Mouse (Mus musculus) adrenal gland (tissue): ENCODE results near the gene Hist1h2bb.

Experiments
- intact Hi-C: fragments of 180-260 bp; cut with DNase I; formaldehyde crosslinking; loops from one replicate; pipeline ENCODE4 v1.15.1; 2025

The Hist1h2bb gene

DNA sequence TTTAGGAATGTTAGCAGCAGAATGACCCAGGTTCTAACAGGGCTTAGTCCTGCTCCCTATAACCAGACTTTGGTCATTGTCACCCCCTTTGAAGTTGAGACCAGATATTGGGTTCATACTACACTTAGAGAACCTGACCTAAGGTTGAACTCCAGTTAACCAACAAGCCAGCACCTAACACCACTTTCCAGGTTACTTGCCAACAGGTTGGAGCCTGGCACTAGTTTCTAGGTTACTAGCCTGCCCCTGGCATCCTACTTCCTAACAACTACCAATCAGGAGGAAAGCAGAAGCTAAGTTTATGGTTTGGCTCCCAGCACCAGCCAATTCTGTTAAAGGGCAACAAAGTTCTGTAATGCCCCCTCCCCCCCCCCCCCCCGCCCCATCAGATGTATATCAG is 21.3 kb upstream of the Hist1h2bb start:
- intact Hi-C loops: no loop called here

DNA sequence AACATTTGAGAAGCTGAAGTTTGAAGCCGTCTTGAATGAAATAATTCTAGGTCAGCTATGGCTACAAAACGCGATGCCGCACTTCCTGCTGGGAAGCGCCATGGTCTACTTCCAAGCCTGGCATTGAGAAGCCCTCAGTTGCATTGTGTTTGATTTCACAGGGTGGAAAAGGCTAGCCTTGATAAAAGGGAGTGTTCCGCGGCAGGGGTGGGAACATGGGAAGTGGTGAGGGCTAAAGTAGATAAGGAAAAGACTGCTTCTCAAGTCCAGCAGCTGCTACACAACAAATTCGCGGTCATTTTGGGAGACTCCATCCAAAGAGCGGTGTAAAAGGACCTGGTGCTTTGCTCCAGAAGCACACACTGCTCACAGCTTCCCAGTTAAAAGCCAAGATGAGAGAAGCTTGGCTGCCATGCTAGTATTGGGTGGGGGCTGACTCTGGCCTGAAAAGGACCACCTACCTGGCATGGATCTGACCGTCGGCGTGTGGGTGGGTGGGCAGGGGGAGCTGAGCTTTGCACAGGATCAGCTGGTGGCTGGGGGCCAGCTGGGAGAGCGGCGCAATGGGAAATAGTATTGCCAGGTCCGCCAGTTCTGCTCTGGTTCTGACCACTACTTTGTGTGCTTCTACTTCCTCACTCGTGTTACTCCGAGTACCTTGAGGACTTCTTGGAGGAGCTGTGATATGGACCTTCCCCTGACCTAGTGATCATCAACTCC is 17.9 kb upstream of the Hist1h2bb start:
- intact Hi-C loops: no loop called here

DNA sequence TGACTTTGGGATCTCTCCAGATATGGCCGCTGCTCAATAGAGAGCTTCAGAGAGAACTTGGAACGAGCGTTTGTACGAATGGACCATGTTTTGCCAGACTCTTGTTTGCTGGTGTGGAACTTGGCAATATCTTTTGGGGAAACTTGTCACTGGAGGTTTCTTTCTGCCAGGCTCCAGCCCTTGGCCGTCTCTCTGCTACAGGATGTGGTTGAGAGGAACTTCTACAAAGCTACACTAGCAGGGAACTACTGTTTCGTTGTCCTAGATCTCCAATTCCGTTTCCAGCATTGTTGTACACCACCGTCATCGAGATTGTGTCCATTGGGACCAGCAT is 17.4 kb upstream of the Hist1h2bb start:
- intact Hi-C loops: no loop called here

DNA sequence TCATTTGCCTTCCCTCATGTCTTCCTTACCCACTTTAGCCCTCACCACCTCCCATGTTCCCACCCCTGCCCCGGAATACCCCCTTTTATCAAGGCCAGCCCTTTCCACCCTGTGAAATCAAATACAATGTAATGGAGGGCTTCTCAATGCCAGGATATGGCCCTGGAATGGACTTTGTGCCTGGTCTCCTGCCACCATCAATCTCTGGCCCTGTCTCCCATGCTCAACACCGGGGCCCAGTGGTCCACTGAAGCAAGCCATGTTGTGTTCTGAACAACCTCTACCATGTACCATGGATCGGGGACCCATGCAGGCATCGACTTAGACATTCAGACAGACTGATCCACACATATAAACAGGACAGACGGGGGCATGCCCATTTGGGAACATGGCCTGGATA is 16.8 kb upstream of the Hist1h2bb start:
- intact Hi-C loops: loop anchor here (10.0 kb wide), 1 partner anchor 45 kb away; the partner anchor contains the start of genes Hist1h2ac and Hist1h2bc

DNA sequence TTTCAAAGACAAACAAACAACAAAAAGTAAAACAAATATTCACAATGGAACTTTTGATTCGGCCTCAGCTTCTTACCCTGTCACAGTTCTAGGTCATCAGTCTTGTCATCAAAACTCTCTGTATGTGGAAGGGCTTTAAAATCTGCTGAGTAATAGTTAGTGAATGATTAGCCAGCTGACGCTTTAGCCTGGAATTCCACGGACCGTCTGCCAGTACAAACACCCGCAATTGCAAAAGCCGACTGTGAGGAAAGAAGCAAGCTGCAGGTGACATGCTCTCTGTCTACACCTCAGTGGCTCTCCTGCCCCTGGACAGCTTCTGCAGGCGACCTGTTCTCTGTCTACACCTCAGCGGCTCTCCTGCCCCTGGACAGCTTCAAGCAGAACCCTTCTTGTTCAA is 16.1 kb upstream of the Hist1h2bb start:
- intact Hi-C loops: loop anchor here (10.0 kb wide), 1 partner anchor 46 kb away; the partner anchor contains the start of genes Hist1h2ac and Hist1h2bc

DNA sequence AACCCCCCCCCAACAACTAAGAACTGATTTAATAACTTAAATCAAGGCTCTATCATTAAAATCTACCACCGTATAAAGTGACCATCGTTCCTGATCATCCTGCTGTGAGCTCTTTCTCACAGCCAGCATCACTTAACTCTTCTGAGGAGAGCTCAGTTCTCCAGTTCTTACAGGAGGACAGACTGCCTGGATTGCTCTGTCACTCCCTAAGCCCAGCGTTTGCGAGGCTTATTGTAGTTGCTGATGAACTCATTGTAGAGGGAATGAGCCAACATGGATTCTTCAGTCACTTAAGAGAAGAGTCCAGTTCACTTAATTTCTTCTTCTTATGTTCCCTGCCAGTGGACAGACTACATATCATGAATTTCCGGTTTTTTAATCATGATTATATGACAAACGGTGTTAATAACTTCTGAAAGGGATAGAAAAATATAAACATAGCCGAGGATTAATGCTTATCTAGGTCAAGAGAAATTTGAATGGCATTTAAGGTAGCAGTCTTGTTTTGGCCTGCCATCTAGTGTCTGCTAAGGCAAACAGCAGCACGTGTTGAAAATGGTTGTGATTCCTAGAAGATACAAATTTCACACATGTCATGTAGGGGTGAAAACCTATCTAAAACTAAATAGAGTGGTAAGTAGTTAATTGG is 14.3 kb upstream of the Hist1h2bb start:
- intact Hi-C loops: loop anchor here (10.0 kb wide), 1 partner anchor 47 kb away; the partner anchor contains the start of genes Hist1h2ac and Hist1h2bc

DNA sequence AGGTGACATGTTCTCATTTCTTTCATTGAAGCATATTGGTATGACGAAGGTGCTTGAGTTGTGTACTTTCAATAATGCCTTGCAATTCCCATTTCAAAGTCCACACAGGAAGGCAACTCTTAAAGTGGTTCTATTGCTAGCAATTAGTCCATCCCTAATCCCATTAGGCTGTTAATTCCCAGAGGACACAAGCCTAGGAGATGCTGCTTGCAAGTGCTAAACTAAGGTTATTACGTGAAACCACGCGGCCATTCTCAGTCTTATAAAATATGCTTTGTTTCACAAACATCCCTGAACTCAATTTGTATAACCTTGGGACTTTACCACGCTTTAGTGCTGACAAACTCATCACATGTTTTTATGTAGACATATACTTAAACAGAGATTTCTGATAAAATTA is 9.4 kb upstream of the Hist1h2bb start:
- intact Hi-C loops: loop anchor here (10.0 kb wide), 1 partner anchor 52 kb away; the partner anchor contains the start of genes Hist1h2ac and Hist1h2bc

DNA sequence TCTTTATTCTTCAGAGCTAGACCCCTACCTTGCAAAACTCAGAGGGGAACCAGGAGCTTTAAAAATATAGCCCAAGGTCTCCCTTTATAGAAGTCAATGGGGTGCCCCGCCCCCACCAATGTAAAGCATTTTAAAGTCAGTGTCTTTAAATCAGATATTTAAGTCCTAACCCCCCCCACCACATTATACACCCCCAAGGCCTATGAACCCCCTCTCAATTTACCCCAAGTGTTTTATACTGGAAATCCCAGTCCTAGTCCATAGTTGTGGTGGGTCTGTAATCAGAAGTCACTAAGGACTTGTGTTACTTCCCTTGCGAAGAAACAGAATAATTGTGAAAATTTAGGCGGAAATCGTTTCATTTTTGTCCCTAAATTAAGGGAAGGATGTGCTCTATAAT is 8.5 kb upstream of the Hist1h2bb start:
- intact Hi-C loops: loop anchor here (10.0 kb wide), 1 partner anchor 53 kb away; the partner anchor contains the start of genes Hist1h2ac and Hist1h2bc

DNA sequence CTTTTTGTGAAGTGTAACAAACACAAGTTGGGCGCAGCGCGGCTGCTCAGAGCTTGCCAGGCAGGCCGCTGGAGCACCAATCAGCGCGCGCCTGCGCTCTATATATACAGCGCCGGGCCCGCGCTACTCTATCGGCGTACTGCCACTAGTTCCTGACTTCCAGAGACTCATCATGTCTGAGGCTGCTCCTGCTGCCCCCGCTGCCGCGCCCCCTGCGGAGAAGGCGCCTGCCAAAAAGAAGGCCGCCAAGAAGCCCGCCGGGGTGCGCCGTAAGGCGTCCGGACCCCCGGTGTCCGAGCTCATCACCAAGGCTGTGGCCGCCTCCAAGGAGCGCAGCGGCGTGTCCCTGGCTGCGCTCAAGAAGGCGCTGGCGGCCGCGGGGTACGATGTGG is 7.9 kb upstream of the Hist1h2bb start, which contains the start of gene Hist1h1c:
Gene Hist1h1c (plus strand): TSS at position 132 of the 392 bp plus-strand sequence.
- intact Hi-C loops: loop anchor here (10.0 kb wide), 1 partner anchor 54 kb away; the partner anchor contains the start of genes Hist1h2ac and Hist1h2bc

DNA sequence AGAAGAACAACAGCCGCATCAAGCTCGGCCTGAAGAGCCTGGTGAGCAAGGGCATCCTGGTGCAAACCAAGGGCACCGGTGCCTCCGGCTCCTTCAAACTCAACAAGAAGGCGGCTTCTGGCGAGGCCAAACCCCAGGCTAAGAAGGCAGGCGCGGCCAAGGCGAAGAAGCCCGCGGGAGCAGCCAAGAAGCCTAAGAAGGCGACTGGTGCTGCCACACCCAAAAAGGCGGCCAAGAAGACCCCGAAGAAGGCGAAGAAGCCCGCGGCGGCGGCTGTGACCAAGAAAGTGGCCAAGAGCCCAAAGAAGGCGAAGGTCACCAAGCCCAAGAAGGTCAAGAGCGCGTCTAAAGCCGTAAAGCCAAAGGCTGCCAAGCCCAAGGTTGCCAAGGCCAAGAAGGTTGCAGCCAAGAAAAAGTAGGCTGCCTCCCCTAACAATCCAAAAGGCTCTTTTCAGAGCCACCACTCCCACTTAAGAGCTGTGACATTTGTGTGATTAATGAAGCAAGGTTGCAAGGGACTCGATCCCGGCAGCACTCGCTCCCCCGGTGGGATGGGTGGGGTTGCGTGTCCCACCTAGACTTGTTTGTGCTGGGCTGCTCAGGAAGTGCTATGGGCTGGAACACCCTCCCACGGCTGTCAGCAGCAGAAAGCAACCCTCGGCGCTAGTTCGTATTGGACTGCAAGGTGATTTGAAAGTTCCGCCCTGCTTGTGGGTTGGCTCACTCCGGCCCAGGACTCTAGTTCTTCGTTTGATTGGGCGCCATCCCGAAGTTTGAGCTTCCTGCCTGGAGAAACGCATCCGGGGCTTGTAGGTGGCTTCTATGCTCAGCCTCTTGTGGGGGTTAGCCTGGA is 7.2 kb upstream of the Hist1h2bb start:
- intact Hi-C loops: loop anchor here (10.0 kb wide), 1 partner anchor 54 kb away; the partner anchor contains the start of genes Hist1h2ac and Hist1h2bc

DNA sequence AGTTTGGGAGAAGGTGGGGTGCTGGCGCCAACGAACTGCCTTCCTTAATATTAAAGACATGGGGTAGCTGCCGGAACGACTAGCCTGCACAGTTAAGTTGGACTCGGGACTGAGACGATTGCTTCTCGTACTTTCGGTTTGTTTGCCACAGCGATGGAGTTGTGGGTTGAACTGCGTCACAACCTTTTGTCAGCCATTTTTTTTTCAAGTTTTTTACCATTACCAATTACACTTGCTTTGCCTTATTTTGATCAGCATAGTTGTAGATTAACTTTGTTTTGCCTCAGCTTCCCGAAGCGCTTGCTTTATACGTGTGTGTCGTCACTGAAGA is 6.6 kb upstream of the Hist1h2bb start:
- intact Hi-C loops: loop anchor here (10.0 kb wide), 2 partner anchors 55 to 315 kb away; partner anchors contain the start of genes Abt1, Hist1h2ac and Hist1h2bc

DNA sequence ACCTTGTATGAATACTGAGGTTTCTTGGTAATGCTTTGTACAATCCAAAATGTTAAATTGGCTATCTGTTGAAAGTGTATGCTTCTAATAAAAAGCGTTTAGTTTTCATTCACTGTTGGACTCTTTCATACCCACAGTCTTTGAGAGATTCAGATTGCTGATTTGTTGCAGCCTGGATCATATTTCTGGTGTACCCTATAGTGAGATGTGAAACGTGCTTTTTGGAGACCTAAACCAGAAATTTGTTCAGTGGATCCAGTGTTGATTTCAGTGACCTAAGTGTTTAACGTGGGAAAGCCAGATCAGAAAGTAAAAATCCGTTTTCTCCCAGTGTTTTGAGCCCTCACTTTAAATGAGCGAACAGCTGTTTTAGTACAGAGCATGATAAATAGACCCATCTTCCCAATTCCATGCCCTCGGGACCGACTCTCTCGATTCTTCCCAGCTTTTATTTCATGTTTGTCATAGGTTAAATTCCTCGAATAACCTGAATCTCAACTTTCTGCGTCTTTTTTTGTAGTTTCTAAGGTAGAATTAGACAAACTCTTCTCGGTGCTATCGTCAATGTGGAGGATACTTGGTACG is 6.2 kb upstream of the Hist1h2bb start:
- intact Hi-C loops: loop anchor here (10.0 kb wide), 1 partner anchor 316 kb away; the partner anchor contains the start of gene Abt1

DNA sequence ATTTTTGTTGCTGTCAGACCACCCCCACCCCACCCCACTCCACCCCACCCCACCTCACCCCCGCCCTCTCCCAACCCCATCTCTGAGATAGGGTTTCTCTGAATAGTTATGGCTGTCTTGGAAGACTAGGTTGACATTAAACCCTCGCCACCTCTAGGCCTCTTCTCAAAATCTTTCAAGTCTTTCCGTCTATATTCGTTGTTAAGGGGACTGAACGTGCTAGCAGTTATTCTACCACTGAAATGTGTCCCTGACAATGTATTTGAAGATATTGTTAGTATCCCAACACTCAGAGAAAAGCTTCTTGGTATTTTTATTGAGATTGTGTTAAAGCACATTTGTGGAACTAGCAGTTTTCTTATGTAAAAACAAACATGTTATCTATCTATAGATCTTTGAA is 5.6 kb upstream of the Hist1h2bb start:
- intact Hi-C loops: loop anchor here (10.0 kb wide), 1 partner anchor 316 kb away; the partner anchor contains the start of gene Abt1

DNA sequence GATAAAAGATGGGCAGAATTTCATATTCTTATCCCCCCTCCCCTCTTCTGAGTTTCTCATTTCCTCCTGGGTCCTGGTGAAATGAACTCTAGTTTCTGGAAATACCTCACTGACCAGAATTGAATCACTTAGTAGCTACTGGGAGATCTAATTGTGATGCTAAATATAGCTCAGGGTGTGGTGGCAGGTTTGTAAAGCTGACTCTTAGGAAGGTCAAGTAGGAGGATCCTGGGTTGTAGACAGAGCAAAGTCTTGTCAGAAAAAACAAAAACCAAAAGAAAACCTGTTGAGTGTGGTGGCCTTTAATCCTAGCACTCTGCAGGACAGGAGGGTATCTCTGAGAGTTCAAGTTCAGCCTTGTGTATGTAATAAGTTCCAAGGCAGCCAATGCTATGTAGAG is 4.5 kb upstream of the Hist1h2bb start:
- intact Hi-C loops: loop anchor here (10.0 kb wide), 1 partner anchor 317 kb away; the partner anchor contains the start of gene Abt1

DNA sequence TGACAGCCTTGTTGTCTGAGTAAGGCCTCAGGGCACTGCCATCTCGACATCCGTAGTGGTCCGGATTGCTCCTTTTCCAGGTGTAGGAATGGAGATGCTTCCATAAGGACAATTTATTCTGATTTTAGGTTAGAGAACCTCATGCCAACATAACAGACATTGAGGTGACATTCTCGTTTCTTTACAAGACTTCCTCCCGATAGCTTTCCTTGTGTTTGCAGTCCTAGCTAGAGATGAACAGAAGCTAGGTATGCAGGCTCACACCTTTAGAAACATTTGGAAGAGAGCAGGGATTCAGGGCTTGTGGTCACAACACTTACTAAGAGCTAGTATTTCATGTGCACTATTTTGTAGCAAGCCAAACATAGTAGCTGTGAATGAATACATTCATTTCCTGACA is 3.3 kb upstream of the Hist1h2bb start:
- intact Hi-C loops: loop anchor here (10.0 kb wide), 1 partner anchor 318 kb away; the partner anchor contains the start of gene Abt1

DNA sequence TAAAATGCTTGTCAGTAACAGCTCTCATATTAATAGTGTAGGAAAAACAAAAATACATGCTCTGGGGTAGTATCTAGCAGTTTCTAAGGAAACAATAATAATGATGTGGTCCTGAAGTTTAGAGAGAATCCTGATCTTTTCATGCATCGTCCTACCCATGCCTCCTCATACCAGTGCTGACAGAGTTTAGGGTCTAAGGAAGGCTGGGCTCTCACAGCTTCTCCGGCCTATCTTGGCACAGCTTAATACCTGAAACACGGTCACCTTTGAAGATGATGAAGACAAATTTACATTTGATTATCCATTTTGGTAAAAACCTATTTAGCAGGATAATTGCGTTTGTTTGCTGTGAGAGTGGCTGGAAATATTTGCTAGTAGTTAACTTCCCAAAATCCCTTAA is 2.6 kb upstream of the Hist1h2bb start:
- intact Hi-C loops: loop anchor here (10.0 kb wide), 1 partner anchor 319 kb away; the partner anchor contains the start of gene Abt1

DNA sequence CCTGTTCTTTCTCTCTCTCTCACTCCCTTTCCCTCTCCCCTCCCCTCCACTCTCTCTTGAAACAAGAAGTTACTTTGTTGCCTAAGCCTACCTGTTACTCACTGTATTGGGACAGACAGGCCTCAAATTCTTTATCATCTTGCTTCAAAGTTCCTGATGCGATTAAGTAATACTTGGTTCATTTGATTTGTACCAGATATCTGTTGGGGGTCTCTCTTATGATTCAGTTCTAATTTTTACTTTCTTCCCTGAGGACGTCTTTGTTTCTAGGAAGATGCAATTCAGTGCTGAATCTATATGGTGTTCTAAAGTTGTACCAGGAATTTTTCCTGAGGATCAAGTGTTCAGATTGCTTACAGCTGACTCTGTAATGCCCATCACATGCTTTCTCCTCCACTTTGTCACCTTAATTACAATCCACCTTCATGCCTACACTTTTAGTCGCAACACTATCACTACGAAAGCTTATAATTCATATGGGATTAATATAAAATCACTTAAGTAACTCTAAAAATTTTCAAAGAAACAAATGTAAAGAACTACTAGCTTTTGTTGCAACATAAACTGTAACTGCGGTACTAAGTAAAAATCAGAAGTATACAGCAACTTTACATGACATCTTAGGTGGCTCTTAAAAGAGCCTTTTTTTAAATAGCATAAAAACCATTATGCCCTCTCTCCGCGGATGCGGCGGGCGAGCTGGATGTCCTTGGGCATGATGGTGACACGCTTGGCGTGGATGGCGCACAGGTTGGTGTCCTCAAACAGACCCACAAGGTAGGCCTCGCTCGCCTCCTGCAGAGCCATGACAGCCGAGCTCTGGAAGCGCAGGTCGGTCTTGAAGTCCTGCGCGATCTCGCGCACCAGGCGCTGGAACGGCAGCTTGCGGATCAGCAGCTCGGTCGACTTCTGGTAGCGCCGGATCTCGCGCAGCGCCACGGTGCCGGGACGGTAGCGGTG is 1.8 kb upstream of the Hist1h2bb start:
- intact Hi-C loops: loop anchor here (5.0 to 10.0 kb wide), 2 partner anchors 320 to 1702 kb away; partner anchors contain the start of genes Abt1, Hist1h2ag, Hist1h2bj and Hist1h4i

DNA sequence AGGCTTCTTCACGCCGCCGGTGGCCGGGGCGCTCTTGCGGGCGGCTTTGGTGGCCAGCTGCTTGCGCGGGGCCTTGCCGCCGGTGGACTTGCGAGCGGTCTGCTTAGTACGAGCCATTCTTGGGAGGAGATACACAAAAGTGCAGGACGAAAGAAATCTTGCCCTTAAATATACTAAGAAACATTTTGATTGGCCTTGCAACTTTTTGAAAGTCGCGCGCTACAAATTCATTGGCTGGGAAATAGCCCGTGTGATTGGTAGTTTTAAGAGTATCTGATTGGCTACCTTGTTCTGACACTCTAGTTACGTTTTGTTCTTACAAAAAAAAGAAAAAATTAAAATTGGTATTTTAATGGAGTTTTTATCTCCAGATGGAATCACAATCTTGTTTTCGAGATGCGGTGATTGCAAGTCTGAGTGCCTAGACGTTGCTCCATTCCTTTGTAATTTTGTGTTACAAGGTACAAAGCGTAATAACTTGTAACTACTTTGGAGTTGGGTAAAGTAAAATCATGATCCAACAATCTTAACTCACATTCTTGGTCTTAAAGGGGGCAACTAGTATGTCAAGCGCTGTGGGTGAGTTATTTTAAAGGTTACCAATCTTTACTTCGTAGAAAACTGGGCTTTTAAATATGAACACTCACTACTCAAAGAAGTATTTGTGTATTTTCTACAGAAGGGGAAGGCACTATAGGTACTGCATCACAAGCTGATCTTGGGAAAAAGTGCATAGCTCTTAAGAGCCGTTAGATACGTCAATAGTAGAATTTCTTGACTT is 963 bp upstream of the Hist1h2bb start, which contains the start of gene Hist1h3c:
Gene Hist1h3c (minus strand): TSS at position 222 of the 781 bp plus-strand sequence.
- intact Hi-C loops: loop anchor here (5.0 to 10.0 kb wide), 2 partner anchors 321 to 1703 kb away; partner anchors contain the start of genes Abt1, Hist1h2ag, Hist1h2bj and Hist1h4i
